Mouse (Mus musculus): ENCODE data around the gene Tgfbr1. TPM values are rescaled to one million over a fixed set of nuclear protein-coding genes. Genes with fewer than 3 reads are reported as not detected.
A peak's percentile ranks its signal among the peaks of the same experiment; 100 is the strongest.

The Tgfbr1 gene
- polyA plus RNA-seq, 1 experiment from 2014 or later, result 52.2 TPM

DNA sequence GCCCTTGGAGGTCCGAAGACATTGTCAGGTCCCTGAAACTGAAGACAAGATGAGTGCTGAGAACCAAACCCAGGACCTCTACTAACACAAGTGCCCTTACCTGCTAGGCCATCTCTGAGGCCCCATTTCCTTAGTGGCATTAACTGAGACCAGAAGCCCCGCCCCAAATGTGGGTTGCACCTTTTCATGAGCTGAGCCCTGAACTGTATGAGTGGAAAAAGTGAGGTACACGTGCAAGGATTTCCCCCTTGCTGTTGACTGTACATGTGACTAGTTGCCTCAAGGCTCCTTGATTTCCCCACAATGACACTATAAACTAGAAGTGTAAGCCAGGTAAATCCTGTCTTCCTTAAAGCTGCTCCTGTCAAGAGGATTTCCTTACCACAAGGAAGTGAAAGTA, 30.7 kb upstream of the Tgfbr1 start:
- ATAC-seq (ENCODE audit: low FRiP score, low read depth), result no peak
- WGBS, result 75% methylated on average over 3 of the region's 3 CpGs
- H3K27me3 ChIP-seq, result no peaks in the 10 kb centered on the region

DNA sequence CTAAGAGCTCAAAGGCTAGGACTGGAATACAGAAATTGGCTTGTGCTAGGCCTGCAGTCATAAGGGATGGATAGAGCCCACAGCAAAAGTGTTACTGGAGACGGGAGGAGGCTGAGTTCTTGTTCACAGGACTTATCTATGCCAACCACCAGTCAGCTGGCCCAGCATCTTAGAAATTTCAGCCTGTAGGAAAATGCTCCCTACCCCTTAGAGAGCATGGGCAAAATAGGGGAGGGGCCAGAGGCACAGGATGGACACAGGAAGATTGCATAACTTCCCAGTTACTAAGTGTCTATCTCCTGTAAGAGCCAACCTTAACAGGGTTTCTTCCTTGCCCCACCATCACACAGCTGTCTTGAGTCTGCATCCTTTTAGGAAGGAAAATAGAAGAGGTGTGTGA, 28.8 kb upstream of the Tgfbr1 start:
- H3K4me2 ChIP-seq (replicated peaks), result no peak overlapping the region
- no peak overlapping the region for H3K27ac ChIP-seq
- H3K36me3 ChIP-seq, result no peaks in the 10 kb centered on the region
- WGBS, result 77% methylated on average over 1 of the region's 1 CpGs
- no peak overlapping the region for H3K4me3 ChIP-seq
- peaks cover 4% of the 10 kb centered on the region; the same call in 1 of the 2 replicates for H3K4me1 ChIP-seq
- H3K9ac ChIP-seq, result no peak overlapping the region
- no peaks in the 10 kb centered on the region for H3K27me3 ChIP-seq
- H3K9me3 ChIP-seq, result no peaks in the 10 kb centered on the region
- ATAC-seq (ENCODE audit: low FRiP score, low read depth), result no peak

More for the DNA sequence above, 30.7 kb upstream of the Tgfbr1 start:
- Histone ChIP-seq H3K4me1 (peaks cover 4% of the 10 kb centered on the region; the same call in 1 of the 2 replicates), H3K9me3 (no peaks in the 10 kb centered on the region; the same call in 1 of the 2 replicates), H3K27ac (no peak overlapping the region), H3K36me3 (no peaks in the 10 kb centered on the region), H3K4me2 (replicated peaks) (no peak overlapping the region), H3K4me3 (no peak overlapping the region), H3K9ac (no peak overlapping the region)

DNA sequence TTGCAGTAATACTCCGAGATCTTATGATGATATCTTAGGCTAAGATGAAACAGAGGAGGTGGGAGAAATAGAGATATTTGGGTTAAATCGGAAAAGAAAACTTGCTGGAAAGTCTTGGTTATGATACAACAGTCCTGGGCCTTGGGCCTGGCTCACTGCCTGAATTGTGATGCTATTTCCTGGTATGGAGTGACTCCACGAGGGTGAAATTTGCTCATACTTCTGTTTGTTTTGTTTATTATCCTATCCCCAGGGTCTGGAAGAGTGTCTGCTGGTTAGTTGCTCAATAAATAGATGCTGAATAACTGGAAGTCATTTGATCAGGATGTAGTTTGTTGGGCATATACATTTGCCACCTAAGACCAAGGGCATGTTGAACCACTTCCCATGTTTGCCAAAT, 25.2 kb upstream of the Tgfbr1 start:
- Histone ChIP-seq H3K4me2 (replicated peaks) (no peak overlapping the region), H3K27ac (no peak overlapping the region), H3K9me3 (no peaks in the 10 kb centered on the region), H3K4me1 (no peaks in the 10 kb centered on the region), H3K4me3 (no peak overlapping the region), H3K9ac (no peak overlapping the region), H3K36me3 (no peaks in the 10 kb centered on the region), H3K27me3 (no peaks in the 10 kb centered on the region)
- ATAC-seq (ENCODE audit: low FRiP score, low read depth), result no peak
- WGBS, result 80% methylated on average over 3 of the region's 3 CpGs

DNA sequence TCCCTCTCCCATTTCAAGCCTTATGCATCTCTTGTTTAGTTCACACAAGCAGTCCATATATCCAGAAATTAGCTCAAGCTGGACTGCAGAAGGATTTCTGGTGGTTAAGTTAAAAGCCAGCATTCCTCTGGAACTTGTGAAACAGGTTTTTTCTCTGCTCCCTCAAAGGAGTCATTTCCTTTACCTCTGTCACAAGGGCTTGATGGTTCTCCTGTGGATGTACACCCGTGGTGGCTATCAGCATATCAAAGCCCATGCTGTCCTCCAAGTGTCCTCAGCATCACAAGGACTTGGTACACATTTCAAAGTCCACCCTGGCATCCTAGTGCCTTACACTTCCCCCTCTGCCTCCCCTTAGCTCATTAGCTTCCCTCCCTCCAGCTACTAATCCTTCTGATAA, 23.7 kb upstream of the Tgfbr1 start:
- WGBS, result 5% methylated on average over 1 of the region's 1 CpGs
- no peak for ATAC-seq (ENCODE audit: low FRiP score, low read depth)
- no peak overlapping the region for H3K4me3 ChIP-seq

DNA sequence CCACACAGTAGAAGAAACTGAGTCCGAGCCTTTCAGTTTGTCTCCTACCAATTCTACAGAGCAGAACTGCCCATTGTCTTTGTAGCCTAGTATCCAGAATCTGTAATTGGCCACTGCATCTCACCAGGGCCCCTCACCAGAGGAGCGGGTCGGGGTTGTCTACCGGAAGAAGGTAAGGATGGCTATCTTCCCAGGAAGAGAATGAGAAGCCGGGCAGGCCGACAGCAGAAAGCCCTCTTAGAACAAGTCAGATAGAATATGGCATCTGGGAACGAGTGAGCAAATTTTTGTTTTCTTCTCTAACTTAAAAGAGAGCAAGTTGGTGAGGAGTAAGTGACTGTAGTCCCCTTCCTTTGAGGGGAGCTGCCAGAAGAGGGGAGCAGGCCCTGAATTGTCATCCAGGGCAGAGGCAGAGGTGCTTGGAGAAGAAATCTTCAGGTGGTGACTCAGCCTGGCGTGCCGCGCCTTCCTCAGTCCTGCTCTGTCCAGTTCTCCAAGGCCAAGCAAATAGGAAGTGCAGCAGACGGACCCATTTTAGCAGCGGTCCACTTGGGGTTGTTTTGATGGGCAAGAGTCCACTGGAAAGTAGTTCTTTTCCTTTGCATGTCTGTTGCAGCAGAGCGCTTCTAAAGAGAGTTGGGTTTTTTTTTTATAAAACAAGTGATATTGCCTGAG, 22.5 kb upstream of the Tgfbr1 start:
- H3K4me2 ChIP-seq (replicated peaks), result no peak overlapping the region
- ATAC-seq (ENCODE audit: low FRiP score, low read depth), result no peak
- H3K9me3 ChIP-seq, result no peaks in the 10 kb centered on the region
- H3K4me3 ChIP-seq, result no peak overlapping the region
- WGBS, result 91% methylated on average over 13 of the region's 13 CpGs
- no peaks in the 10 kb centered on the region for H3K36me3 ChIP-seq
- H3K27ac ChIP-seq, result no peak overlapping the region
- H3K4me1 ChIP-seq, result no peaks in the 10 kb centered on the region
- no peaks in the 10 kb centered on the region for H3K27me3 ChIP-seq
- no peak overlapping the region for H3K9ac ChIP-seq

More for the DNA sequence above, 23.7 kb upstream of the Tgfbr1 start:
- H3K27me3 ChIP-seq, result no peaks in the 10 kb centered on the region
- no peak overlapping the region for H3K4me2 ChIP-seq (replicated peaks)
- no peak overlapping the region for H3K9ac ChIP-seq
- no peaks in the 10 kb centered on the region for H3K9me3 ChIP-seq
- H3K36me3 ChIP-seq, result no peaks in the 10 kb centered on the region
- no peak overlapping the region for H3K27ac ChIP-seq
- H3K4me1 ChIP-seq, result no peaks in the 10 kb centered on the region

DNA sequence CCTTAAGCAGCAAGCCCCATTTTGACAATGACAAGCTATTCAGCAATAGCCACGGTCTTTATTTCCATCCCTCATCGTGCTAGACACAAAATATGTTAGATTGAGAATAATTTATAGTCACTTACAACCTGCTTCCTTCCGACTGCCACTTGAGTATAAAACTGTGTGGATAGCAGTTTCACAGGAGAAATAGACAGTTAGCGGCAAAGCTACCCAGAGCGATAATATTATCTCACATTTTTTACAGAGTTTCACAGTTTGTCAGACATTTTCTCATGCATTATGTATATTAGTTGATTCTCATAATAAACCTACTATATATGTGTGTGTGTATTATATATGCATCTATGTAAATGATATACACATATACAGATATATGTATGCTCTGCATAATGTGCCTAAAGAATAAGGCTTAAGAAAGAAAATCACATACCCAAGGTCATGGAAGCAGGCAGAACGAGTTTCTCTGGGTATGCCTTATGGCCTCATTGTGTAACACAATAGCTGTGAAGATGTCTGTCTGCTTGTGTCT, 20.1 kb upstream of the Tgfbr1 start:
- ATAC-seq (ENCODE audit: low FRiP score, low read depth), result no peak
- 82% methylated on average over 6 of the region's 6 CpGs for WGBS

DNA sequence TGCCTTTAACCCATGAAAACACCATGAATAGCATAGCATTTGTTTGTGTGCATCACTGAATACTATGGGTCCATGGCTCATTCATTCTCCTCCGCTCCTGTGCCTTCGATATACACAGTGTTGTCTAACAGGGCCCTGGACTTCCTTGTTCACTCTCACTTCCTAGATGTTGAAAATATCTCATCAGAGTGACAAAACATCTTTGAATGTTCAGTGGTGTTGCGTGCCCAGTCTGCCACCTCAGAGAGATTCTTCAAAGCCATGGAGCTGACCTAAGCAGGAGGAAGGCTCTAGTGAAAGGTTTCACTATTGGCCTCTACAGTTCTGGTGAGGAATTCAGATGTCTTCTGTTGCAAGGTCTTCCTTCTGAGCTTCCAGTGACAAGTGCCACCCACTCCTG, 19.5 kb upstream of the Tgfbr1 start:
- H3K4me1 ChIP-seq, result no peaks in the 10 kb centered on the region
- H3K4me3 ChIP-seq, result no peak overlapping the region
- 96% methylated on average over 3 of the region's 3 CpGs for whole genome bisulfite sequencing
- H3K9ac ChIP-seq, result no peak overlapping the region
- no peaks in the 10 kb centered on the region for H3K36me3 ChIP-seq
- no peak overlapping the region for H3K27ac ChIP-seq
- no peak overlapping the region for H3K4me2 ChIP-seq (replicated peaks)
- ATAC-seq (ENCODE audit: low FRiP score, low read depth), result no peak
- H3K27me3 ChIP-seq, result no peaks in the 10 kb centered on the region
- H3K9me3 ChIP-seq, result no peaks in the 10 kb centered on the region

More for the DNA sequence above, 20.1 kb upstream of the Tgfbr1 start:
- H3K9me3 ChIP-seq, result no peaks in the 10 kb centered on the region
- H3K36me3 ChIP-seq, result no peaks in the 10 kb centered on the region
- H3K9ac ChIP-seq, result no peak overlapping the region
- no peak overlapping the region for H3K4me2 ChIP-seq (replicated peaks)
- no peaks in the 10 kb centered on the region for H3K4me1 ChIP-seq
- no peak overlapping the region for H3K27ac ChIP-seq
- H3K4me3 ChIP-seq, result no peak overlapping the region
- H3K27me3 ChIP-seq, result no peaks in the 10 kb centered on the region

DNA sequence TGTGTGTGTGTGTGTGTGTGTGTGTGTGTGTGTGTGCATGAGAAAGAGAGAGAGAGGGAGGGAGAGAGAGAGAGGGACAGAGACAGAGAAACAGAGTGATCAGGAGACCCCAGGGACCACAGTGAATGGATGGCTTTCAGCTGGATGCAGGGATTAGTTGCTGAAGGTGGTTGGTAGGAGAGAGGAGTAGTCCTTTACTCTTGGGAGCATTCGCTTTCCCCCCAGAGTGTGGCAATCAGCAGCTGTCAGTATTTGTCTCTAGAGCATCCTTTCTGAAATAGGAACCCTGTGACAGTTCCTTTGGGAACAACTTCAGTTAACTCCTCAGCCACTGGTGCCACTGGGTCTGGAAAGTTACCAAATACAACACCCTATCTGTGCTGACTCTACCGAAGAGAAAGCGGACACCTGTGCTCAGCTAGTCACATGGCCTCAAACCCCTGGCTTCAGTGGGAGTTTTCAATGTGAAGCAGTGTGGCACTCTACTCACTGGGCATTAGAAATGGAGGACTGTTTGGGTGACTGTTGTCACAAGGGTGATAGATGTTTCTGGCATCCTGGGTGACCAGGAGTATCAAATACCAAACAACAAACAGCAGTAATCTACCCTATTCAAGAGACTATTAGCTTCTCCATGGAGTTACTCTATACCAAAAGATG, 16.0 kb upstream of the Tgfbr1 start:
- peaks cover 6% of the 10 kb centered on the region; the same call in 1 of the 2 replicates for H3K4me1 ChIP-seq
- WGBS, result 63% methylated on average over 3 of the region's 3 CpGs
- no peaks in the 10 kb centered on the region for H3K27me3 ChIP-seq
- no peak overlapping the region for H3K27ac ChIP-seq
- no peak overlapping the region for H3K4me3 ChIP-seq
- ATAC-seq (ENCODE audit: low FRiP score, low read depth), result no peak; the same call in 1 of the 2 replicates
- no peak overlapping the region for H3K4me2 ChIP-seq (replicated peaks)
- H3K9ac ChIP-seq, result no peak overlapping the region
- H3K36me3 ChIP-seq, result no peaks in the 10 kb centered on the region
- no peaks in the 10 kb centered on the region for H3K9me3 ChIP-seq

DNA sequence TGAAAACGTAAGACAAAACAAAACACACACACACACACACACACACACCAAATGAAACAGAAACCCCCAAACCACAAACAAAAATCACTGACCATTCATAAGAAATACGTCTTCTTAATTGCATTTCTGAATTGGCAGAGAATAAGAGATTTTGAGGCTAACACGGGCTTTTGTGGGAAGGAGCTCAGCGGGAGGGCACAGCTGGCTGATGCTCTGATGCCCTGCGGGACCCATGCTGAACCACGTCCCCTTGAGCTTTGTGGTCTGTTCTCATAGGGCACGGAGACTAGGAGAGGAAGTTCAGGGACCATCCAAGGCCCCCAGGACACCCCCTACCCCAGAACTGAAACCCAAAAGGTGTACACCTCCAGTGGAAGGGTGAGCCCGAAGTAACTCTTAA, 10.4 kb upstream of the Tgfbr1 start:
- ATAC-seq (ENCODE audit: low FRiP score, low read depth), result no peak
- Histone ChIP-seq H3K27ac (no peak overlapping the region), H3K36me3 (no peaks in the 10 kb centered on the region), H3K27me3 (no peaks in the 10 kb centered on the region), H3K4me3 (no peak overlapping the region), H3K9ac (no peak overlapping the region), H3K9me3 (no peaks in the 10 kb centered on the region), H3K4me1 (peaks cover 22% of the 10 kb centered on the region), H3K4me2 (replicated peaks) (peak overlapping the region; percentile 11; the same call in 1 of the 2 replicates)
- 37% methylated on average over 8 of the region's 8 CpGs for WGBS

DNA sequence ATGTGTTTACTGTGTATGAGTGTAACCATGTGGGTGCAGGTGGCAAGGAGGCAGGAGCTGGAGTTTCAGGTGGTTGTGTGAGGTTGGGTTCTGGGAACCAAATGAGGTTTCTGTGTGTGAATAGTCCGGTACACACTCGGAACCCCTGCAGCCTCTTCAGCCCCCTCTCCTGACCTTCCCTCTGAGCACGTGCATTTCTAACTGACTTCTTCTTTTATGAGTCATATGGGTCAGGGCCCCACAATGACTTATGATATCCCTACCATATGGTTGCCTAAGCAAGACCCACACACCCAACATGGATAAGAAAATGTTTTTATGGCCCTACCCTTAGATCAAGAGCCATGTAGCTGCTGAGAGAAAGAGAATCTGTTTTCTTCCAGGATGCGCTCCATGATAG, 6.0 kb upstream of the Tgfbr1 start:
- Histone ChIP-seq H3K9me3 (no peaks in the 10 kb centered on the region), H3K27me3 (no peaks in the 10 kb centered on the region), H3K4me2 (replicated peaks) (no peak overlapping the region), H3K27ac (no peak overlapping the region), H3K36me3 (no peaks in the 10 kb centered on the region), H3K4me3 (no peak overlapping the region), H3K9ac (no peak overlapping the region), H3K4me1 (peaks cover 30% of the 10 kb centered on the region)
- WGBS, result 73% methylated on average over 4 of the region's 4 CpGs
- ATAC-seq (ENCODE audit: low FRiP score, low read depth), result no peak

DNA sequence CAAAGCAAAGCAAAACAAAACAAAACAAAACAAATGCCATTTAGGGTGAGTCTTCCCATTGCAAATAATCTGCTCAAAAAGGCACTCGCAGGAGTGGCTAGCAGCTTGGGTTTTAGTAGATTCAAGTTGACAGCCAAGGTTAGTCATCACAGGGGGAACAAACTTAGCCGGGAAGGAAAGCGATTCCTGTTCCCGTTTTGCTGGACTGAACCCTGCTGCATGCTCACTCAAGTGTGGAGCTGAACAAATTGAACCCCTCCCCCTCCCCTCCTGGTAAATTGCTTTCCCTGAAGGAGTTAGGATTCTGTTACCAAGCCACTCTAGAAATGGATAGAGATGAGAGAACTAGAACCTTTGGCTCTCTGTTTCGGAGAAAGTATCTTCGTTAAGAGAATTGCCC, 3.3 kb upstream of the Tgfbr1 start:
- Histone ChIP-seq H3K27me3 (no peaks in the 10 kb centered on the region), H3K4me1 (peaks cover 29% of the 10 kb centered on the region), H3K9me3 (no peaks in the 10 kb centered on the region), H3K4me2 (replicated peaks) (no peak overlapping the region), H3K4me3 (no peak overlapping the region), H3K36me3 (no peaks in the 10 kb centered on the region), H3K27ac (no peak overlapping the region), H3K9ac (no peak overlapping the region)
- 44% methylated on average over 6 of the region's 6 CpGs for WGBS
- ATAC-seq (ENCODE audit: low FRiP score, low read depth), result no peak

DNA sequence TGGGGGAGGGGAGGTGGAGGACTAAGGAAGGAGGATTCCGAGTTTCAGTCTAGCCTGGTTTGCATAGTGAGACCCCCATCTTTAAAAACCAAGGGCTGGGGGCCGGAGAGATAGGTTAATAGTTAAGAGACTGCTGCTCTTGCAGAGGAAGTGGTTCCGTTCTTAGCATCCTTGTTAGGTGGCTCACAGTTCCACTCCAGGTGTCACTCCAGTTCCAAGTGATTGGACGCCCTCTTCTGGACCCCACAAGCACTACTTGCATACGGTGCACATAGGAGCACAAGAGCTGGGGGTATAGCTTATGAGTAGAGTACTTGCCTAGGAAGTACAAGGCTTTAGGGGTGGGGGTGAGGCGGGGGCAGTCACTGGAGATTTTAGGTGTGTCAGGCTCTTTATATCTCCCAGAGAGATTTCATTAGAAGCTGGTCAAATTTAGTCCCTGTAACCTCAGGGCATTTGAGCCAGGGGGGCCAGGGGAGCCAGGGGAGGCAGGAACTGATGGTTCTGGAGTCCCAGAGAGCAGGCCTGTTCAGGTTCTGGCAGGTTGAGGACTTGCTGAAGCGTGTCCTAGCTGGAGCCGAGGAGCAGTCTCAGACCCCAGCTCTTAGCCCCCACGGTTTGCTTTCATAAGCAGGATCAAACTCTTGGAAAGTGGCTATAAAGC, 1.5 kb upstream of the Tgfbr1 start:
- Histone ChIP-seq H3K36me3 (no peaks in the 10 kb centered on the region), H3K4me2 (replicated peaks) (peak overlapping the region; percentile 95), H3K9ac (peak overlapping the region; percentile 73; the same call in 1 of the 2 replicates), H3K27me3 (no peaks in the 10 kb centered on the region), H3K27ac (peak overlapping the region; percentile 53), H3K4me1 (peaks cover 33% of the 10 kb centered on the region), H3K9me3 (no peaks in the 10 kb centered on the region), H3K4me3 (peak overlapping the region; percentile 97)
- ATAC-seq (ENCODE audit: low FRiP score, low read depth), result no peak
- WGBS, result 15% methylated on average over 9 of the region's 9 CpGs
